Mouse (Mus musculus) ZHBTc4 (cell line): ENCODE data around the gene Lrpap1.

Experiments
- DNase-seq: peaks from one replicate; pipeline ENCODE4 v3.0.0-alpha.2; 2011; ENCODE audit warnings: low read depth, low spot score

Gene Lrpap1

DNA sequence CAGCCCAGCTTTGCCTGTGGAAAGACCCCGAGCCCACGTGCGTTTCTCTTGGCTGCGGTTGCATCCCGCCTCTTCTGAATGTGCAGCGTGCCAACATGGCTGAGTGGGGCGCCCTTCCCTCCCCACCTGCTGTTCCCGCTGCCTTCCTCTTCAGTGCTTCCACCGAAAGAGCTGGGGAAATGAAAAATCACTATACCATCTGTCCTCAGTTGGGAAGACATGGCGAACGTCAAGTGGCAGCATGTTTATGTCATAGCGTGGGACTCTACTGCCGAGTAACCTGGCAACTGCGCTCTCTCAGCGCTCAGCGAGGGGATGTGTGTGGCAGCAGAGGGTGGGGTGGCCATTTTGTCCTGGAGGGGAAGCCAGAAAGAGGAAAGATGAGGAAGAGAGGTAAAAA, 23.6 kb upstream of the Lrpap1 start:
- no peak for DNase-seq

- no peak for DNase-seq
Measured at GRCm38 (mm10) chr5:35120024-35120423, 14.5 kb upstream of the Lrpap1 start.

GRCm38 (mm10) chr5:35118418-35118817, 12.9 kb upstream of the Lrpap1 start:
- no peak for DNase-seq

GRCm38 (mm10) chr5:35117633-35118032, 12.1 kb upstream of the Lrpap1 start:
- DNase-seq, result no peak

DNA sequence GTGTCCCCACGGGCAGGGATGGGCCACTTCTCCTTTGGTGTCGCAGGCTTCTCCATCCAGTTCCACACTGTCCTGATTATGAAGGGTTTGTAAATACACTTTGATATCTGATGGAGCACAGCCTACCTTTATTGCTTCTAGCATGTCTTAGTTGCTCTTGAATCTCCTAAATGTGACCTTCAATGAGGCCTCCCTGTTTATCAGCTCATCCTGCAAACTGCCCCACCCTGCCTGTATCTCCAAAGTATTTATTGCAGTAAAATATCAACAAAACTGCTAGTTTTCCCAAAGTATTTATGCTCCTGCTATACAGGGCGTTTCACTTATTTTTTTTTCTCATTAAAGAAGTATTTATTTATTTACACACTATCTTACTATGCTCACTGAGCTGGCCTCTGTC, 10.4 kb upstream of the Lrpap1 start:
- no peak for DNase-seq

DNA sequence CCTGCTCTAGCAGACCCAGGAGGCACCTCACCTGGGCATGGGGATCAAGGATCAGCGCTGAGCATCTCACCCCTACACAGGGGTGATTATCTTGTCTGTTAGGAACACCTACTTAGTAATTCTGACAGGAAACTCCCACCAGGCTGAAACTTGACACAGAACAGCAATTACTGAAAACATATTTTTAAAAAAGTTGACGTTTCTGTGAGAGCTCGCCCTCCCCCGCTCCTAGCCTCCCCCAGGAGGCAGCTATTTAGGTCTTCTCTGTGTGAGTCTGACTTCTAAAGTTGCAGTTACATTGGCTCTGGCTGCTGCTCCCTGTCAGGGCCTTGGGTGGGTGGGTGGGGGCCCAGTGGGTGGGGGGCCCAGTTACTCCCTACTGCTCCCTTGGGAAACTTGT, 6.9 kb upstream of the Lrpap1 start:
- no peak for DNase-seq

DNA sequence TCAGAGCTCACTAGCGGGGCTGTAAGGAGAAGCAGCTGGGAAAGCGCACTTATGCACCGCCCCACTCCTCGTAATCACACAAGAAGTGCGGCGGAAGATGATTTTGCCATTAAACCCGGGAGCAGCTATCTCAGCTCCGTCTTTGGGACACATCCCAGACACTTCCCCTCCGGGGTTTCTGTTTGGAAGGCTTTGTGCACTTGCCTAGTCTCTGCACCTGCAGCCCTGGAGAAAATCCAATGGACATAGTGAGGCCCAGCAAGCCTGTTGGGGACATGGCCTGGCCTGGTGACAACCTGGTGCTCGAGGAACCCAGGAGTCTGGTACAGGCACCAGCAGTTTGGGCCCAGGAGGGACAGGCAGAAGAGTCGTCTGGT, 344 bp upstream of the Lrpap1 start:
- DNase-seq, result no peak

DNA sequence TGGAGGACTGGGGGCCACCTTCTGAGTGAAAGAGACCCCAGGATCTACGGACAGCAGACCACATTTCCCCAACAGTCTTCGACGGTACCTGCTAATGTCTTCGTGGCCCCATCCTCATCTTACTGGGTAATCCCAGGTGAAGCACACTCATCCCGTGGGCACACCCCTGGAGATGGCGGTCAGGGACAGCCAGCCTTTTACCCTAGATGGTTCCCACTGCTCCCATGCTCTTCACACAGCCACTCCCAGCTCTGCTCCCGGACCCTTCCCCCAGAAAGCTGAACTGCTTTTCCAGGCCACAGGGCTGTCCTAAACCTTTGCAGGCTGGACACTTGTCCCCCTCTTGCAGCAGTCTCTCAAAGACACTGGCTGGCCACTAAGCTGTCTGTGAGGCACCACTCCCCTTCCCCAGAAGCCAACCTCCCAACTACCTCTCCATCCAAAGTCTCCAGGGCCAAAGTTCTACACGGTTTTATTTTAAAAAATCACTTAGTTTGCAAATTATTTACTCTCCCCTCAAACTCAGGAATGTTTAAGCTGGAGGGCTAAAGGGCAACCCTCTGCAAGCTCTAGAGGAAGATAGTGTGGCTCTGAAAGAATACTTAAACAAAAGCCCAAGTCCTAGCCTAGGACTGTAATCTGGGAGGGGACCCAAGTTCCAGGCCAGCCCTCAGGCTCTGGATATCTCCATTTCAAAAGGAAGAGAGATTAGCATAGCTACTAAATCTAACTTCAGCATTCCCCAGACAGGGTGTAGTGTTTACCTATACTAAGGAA, 1.2 kb downstream of the Lrpap1 start:
- DNase-seq, result peak; percentile 95

DNA sequence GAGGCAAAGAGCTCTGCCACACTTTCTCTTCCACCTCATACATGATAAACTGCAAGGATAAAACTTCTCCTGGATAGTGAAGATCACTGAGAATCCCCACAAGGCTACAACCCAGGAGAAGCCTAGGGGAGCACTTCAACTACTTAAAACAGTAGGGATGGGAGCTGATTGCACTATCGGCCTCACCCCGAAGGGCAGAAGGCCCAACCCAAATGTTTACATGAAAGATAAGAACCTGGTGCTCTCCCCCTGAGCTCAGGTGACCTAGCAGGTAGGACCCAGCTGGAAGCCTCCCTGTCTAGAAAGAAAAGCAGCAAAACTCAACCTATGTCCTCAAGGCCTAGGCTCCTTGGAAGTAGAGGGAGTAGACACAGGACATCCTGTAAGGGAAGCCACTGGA, 2.0 kb downstream of the Lrpap1 start:
- DNase-seq, result no peak

DNA sequence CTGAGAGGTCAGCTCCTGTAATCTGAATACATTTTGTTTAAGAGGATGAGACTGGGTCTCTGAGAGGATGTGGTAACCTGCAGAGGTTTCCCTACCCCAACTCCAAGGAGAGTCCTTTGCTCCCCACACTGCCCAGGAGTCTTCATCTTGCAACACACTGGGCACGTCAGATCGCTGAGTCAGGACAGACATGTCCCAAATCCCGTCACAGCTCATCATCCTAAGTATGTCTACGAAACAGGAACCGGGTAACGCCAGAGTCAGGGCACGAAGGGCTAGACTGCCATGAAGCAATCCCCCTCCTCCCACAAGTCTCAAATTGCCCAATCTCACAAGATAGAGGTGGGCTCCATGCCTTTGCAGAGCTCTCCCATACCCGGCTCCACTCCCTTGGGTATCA, 2.5 kb downstream of the Lrpap1 start:
- DNase-seq, result no peak

DNA sequence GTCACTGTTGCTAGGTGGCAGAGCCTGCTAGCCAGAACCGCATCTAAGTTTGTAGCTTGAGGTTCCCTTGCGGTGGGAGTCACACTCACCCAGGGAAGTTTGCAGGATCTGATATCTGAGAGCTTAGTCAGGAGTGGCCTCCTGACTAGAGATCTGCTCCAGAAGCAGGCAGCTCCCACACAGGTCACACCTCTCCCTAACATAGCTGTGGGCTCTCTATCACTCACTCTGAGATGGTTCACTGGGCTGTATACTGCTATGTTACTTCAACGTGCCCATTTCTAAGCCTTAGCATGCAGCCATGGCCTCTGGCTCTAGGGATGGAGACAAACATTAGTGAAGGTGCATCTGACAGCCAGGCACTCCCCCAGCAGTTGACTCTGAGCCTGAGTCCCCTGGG, 13.9 kb downstream of the Lrpap1 start:
- DNase-seq, result no peak

DNA sequence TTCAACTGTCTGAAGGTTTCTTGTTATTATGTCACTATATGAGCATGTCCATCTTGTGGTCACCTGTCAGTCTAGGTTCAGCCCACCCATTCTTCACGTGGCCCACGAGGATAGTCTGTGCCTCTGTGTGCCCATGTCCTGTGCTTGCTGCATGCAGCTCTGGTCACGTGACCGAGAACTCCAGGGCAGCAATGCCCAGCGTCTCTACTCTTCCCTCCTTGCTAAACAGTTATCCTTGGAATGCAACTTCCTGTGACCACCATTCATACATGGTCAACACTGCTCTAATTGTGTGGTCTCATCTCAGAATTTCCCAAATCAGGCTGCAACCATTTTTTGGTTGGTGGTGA, 16.0 kb downstream of the Lrpap1 start:
- no peak for DNase-seq

GRCm38 (mm10) chr5:35088785-35089613, 16.6 kb downstream of the Lrpap1 start:
- DNase-seq, result peak; percentile 89

GRCm38 (mm10) chr5:35084913-35085312, 20.7 kb downstream of the Lrpap1 start:
- no peak for DNase-seq

DNA sequence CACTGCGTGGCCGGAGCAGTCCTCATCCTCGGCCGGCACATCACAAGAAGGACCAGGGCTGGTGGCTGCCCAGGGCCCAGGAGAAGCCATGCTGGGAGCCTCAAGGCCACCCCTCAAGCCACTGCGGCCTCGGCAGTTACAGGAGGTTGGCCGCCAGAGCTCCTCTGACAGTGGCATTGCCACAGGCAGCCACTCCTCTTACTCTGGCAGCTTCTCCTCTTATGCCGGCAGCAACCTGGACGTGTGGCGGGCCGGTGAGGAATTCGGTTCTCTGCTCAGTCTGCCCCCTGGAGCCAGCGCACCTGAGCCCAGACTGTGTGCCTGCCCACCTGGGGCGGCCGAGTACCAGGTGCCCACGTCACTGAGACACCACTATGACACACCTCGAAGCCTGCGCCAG, 26.5 kb downstream of the Lrpap1 start:
- DNase-seq, result no peak

DNA sequence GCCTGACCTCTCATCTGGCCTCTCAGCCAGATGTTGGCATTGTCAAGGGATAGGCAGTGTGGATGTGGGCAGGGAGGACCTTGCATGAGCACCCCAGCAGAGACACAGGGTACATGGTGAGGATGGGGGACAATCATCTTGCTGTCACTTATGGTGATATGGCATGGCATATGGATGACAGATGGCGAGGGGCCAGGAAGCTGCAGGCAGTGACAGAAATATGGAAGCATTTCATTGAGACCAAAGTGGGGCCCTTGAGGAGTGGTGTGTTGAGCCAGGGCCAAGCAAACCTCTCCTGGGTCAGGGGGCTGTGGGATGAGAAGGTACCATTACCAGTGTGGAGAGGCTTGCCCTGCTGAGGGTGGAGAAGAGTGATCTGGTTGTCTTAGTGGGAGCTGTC, 29.2 kb downstream of the Lrpap1 start:
- no peak for DNase-seq

DNA sequence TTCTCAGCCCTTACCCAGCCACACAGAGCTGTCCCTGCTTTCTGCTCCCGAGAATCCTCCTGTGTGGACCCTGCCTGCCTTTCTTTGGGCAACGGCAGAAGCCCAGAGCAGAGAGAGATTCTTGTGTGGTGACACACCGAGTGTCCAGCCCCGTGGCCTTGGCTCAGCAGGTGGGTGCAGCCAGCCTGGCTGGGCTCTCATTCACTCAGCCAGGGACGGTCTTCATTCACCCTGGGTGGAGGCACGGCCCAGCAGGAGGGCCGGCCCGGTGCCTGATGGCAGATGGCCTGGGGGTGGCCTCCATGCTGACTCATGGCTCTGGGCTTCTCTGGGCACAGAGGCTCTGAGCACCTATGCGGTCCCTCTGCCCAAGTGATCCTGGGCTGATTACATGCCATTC, 31.6 kb downstream of the Lrpap1 start:
- no peak for DNase-seq

DNA sequence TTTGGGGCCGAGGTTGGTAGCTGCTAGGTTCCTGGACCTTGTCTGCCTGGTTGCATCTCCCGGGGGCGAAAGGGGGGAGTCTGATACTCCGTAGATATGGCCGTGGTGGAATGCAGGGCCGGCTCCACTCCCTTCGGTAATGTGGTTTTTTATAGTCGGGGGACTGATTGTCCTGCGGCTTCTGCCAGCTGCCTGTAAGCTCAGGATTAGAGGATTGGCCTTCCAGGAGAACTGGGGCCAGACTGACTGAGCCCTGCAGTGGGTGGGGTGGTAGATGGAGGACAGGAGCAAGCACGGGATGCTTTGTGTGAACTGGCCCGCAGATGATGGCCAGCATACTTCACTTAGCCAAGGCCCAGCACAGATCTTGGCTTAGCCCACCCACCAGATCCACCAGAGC, 32.3 kb downstream of the Lrpap1 start:
- DNase-seq, result no peak

- no peak for DNase-seq
Measured at GRCm38 (mm10) chr5:35071855-35072254, 33.7 kb downstream of the Lrpap1 start.

GRCm38 (mm10) chr5:35070953-35071352, 34.6 kb downstream of the Lrpap1 start:
- no peak for DNase-seq

GRCm38 (mm10) chr5:35070314-35070713, 35.3 kb downstream of the Lrpap1 start:
- DNase-seq, result no peak

DNA sequence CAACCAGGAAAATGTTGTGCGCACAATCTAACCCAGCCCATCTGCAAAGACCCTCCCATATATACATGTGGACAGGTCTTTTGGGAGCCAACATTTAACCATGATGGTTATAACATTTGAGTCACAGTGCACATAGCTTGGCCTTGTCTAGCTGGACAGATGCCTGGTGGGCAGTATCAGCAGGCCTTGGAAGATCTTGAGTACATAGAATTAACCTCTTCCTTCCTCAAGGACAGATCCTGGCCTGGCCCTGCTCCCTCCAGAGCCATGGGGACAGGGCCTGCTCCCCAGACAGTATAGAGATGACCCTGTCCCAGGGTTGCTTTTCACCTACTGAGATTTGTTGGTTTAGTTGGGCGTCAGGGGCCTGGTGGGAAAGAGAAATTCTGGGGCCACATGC, 35.7 kb downstream of the Lrpap1 start:
- DNase-seq, result no peak

- no peak for DNase-seq
Measured at GRCm38 (mm10) chr5:35060098-35060497, 45.5 kb downstream of the Lrpap1 start.
